Mouse (Mus musculus) intestine, postnatal 0 days (tissue): ENCODE data around the gene Clasp2. TPM values are rescaled to one million over a fixed set of nuclear protein-coding genes. Genes with fewer than 3 reads are reported as not detected.

Experiments
- ATAC-seq: fragments of 200-750 bp; cut with Nextera tagmentation; 2 replicates; pipeline ENCODE4 v1.8.0; 2017; ENCODE audit warnings: mild to moderate bottlenecking, moderate TSS enrichment, moderate library complexity
- H3K27ac ChIP-seq: fragments of 300-500 bp; sonication (generic); 2 replicates; pipeline ENCODE4 v1.5.1; 2014; ENCODE audit warnings: mild to moderate bottlenecking, low read depth, low read length, moderate library complexity
- H3K27me3 ChIP-seq: fragments of 300-500 bp; sonication (generic); replicated peaks from 2 replicates; pipeline ENCODE4 v1.6.1; 2014; ENCODE audit warnings: low read length, mixed read lengths; ENCODE audit not compliant: control insufficient read depth, insufficient read depth
- H3K36me3 ChIP-seq: fragments of 300-500 bp; sonication (generic); 2 replicates; pipeline ENCODE4 v1.6.1; 2014; ENCODE audit warnings: mild to moderate bottlenecking, moderate library complexity; ENCODE audit not compliant: control insufficient read depth, insufficient read depth
- H3K4me1 ChIP-seq: fragments of 300-500 bp; sonication (generic); replicated peaks from 2 replicates; pipeline ENCODE4 v1.6.1; 2014; ENCODE audit warnings: antibody characterized with exemption, low read length, mixed read lengths; ENCODE audit not compliant: control insufficient read depth, insufficient read depth
- H3K4me2 ChIP-seq: fragments of 300-500 bp; sonication (generic); replicated peaks from 2 replicates; pipeline ENCODE4 v1.6.1; 2014; ENCODE audit warnings: low read depth, mild to moderate bottlenecking, moderate library complexity
- H3K4me3 ChIP-seq: fragments of 300-500 bp; sonication (generic); 2 replicates; pipeline ENCODE4 v1.5.1; 2014; ENCODE audit warnings: low read depth, low read length
- H3K9ac ChIP-seq: fragments of 300-500 bp; sonication (generic); 2 replicates; pipeline ENCODE4 v1.6.1; 2014; ENCODE audit warnings: mild to moderate bottlenecking, low read depth, low read length
- H3K9me3 ChIP-seq: fragments of 300-500 bp; sonication (generic); 2 replicates; pipeline ENCODE4 v1.6.1; 2016; ENCODE audit warnings: mixed run types; ENCODE audit not compliant: control insufficient read depth
- CTCF ChIP-seq: sonication (generic); IDR thresholded peaks from 2 replicates; pipeline ENCODE4 v1.5.1; 2016; ENCODE audit warnings: low read depth, mild to moderate bottlenecking, control low read depth, antibody characterized with exemption, moderate library complexity
- WGBS: fragments of 180-500 bp; shearing (Covaris S2); extraction: QIAGEN DNeasy Blood & Tissue Kit; methylation state at CpG from one replicate; pipeline ENCODE4 v1.1.7; 2014; 5-methylcytosine and 5-hydroxymethylcytosine counted together
- polyA plus RNA-seq: library from polyadenylated mRNA; unstranded; fragments of >200 nt; fragmentation: Nextera tagmentation; extraction: Ambion mirVana; gene quantifications from 2 replicates; pipeline ENCODE4 v1.2.1, GENCODE M21; 2015

Clasp2 gene
- polyA plus RNA-seq, 1 experiment from 2014 or later, result 7.2 TPM

DNA sequence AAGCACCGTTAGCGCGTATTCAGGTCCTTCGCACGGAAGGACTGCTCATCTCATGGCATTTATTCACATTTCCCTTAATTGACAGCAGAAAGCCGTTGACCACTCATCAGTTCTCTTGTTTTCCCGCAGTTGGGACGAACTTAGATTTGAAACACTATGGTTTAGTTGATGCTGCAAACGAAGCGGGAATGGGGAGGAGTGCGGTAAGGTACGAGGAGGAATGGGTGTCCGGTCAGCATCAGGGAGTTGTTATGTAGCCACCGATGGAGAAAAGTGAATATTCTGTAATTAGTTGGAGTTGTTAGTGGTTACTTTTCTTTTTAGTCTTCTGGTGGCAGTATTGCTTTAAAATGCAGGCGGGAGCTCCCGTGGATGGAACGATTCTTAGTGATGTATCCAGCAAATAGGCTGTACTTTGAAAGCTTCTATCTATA is 1.1 kb downstream of the Clasp2 start:
- no peaks in the 10 kb centered on the region for H3K27me3 ChIP-seq
- WGBS, result 2% methylated on average over 17 of the region's 17 CpGs
- H3K4me3 ChIP-seq, result peak overlapping the region; percentile 98
- no peaks in the 10 kb centered on the region for H3K9me3 ChIP-seq
- H3K27ac ChIP-seq, result no peak overlapping the region
- no peak for ATAC-seq
- peak overlapping the region; percentile 89 for H3K4me2 ChIP-seq
- peak; percentile 68 for TF ChIP-seq CTCF
- H3K4me1 ChIP-seq, result no peaks in the 10 kb centered on the region
- H3K36me3 ChIP-seq, result no peaks in the 10 kb centered on the region
- peak overlapping the region; percentile 93 for H3K9ac ChIP-seq

DNA sequence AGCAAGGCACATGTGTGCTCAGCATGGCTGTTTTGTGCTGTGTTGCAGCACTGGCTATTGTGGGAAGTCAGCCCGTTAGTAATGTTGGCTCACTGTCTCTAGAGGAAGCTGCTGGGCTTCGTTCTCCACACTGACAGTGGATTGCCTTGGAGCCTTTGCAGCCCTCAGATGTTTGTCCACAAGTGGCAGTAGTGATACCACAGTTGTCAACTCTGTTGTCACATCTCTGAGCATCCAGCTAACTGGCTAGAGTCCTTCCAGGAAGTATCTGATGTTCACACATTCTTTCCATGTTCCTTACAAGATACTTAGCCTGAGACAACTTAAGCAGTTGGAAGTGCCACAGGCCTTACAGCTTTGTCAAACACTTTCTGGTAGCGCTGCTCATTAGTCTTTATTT is 2.0 kb downstream of the Clasp2 start:
- peak; percentile 20; the same call in 1 of the 2 replicates for TF ChIP-seq CTCF
- Histone ChIP-seq H3K4me3 (no peak overlapping the region), H3K4me1 (no peaks in the 10 kb centered on the region), H3K27ac (no peak overlapping the region), H3K4me2 (no peak overlapping the region), H3K9me3 (no peaks in the 10 kb centered on the region), H3K36me3 (no peaks in the 10 kb centered on the region), H3K9ac (no peak overlapping the region), H3K27me3 (no peaks in the 10 kb centered on the region)
- WGBS, result 48% methylated on average over 3 of the region's 3 CpGs
- no peak for ATAC-seq

DNA sequence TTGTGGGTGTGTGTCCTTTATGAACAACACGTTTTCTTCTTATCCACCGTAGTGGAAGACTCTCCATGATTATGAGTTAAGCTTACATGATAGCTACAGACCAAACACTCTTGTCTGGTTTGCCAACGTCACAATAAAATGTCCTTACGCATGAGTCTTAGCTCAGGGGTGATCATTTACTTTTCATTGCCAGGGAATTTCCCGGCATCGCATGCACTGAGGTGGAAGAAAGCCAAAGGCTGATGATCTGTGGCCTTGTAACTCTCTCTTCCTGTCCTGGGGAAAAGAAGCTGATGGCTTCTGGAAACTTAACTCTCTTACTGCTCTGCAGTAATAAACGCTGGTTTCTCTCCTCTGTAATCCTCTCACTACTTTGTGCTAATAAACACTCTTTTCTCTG is 8.1 kb downstream of the Clasp2 start:
- Histone ChIP-seq H3K9ac (no peak overlapping the region), H3K27ac (no peak overlapping the region; the same call in 1 of the 2 replicates), H3K9me3 (no peaks in the 10 kb centered on the region), H3K4me2 (no peak overlapping the region), H3K27me3 (no peaks in the 10 kb centered on the region), H3K36me3 (no peaks in the 10 kb centered on the region), H3K4me1 (no peaks in the 10 kb centered on the region), H3K4me3 (no peak overlapping the region)
- no peak for TF ChIP-seq CTCF
- no peak for ATAC-seq
- whole genome bisulfite sequencing, result 35% methylated on average over 7 of the region's 7 CpGs

DNA sequence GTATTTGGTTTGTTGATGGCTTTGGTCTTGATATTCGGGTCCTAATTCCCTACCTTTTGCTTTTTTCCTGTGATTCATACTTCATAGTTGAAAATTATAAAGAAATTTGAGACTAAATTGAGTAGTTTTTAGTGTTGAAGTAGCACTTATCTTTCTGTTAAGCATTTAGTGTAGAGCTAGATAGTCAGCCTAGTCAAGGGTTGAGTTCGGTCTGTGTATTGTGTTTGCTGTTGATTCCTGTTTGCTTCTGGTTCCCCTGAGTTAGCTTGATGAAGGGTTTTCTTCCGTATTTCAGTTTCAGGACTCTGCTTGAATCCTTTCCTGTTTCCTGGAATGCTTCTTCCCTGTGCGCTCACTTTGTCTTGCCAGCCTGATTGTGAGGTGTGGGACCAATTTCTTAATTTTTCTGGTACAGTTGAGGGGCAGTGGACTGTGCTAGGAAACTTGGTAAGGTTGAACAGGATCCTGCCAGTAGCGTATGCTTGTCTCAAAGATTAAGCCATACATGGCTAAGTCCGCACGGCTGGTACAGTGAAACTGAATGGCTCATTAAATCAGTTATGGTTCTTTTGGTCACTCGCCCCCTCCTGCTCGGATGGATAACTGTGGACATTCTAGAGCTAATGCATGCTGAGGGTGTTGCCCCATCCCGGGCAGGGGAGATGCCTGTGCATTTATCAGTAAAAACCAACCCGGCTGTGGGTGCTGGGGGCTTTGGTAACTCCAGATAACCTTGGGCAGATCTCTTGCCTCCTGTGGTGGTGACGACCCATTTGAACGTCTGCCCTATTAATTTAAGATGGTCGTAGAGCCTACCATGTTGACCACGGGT is 14.8 kb downstream of the Clasp2 start:
- H3K27ac ChIP-seq, result no peak overlapping the region
- ATAC-seq, result no peak
- no peak overlapping the region for H3K4me3 ChIP-seq
- peaks cover 5% of the 10 kb centered on the region; the same call in 1 of the 2 replicates for H3K36me3 ChIP-seq
- no peaks in the 10 kb centered on the region for H3K4me1 ChIP-seq
- no peak for TF ChIP-seq CTCF
- H3K9me3 ChIP-seq, result no peaks in the 10 kb centered on the region
- WGBS, result 83% methylated on average over 15 of the region's 15 CpGs
- H3K4me2 ChIP-seq, result no peak overlapping the region
- no peaks in the 10 kb centered on the region for H3K27me3 ChIP-seq
- H3K9ac ChIP-seq, result no peak overlapping the region

DNA sequence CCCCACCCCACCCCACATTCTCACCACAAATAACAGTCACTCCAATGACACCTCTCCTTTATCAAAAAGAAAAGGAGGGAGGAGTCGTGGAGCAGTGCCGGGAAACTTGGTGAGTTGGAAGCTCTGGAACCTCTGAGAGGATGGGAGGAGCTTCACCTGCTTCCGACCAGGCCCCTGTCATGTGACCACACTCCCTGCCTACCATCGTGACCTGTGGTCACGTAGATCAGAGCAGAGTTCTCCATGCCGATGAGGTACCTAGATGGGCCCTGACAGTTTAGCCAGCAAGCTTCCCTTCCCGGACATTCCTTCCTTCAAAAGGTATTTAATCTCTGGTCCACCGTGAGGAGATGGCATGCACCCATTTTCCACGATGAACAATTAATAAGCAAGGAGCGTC is 17.2 kb downstream of the Clasp2 start:
- no peak overlapping the region for H3K9ac ChIP-seq
- no peak overlapping the region for H3K4me3 ChIP-seq
- H3K4me1 ChIP-seq, result no peaks in the 10 kb centered on the region
- no peaks in the 10 kb centered on the region for H3K9me3 ChIP-seq
- ATAC-seq, result peak; percentile 52
- peaks cover 9% of the 10 kb centered on the region; the same call in 1 of the 2 replicates for H3K36me3 ChIP-seq
- H3K27ac ChIP-seq, result no peak overlapping the region; the same call in 1 of the 2 replicates
- no peak for TF ChIP-seq CTCF
- 88% methylated on average over 10 of the region's 10 CpGs for WGBS
- H3K4me2 ChIP-seq, result no peak overlapping the region; the same call in 1 of the 2 replicates
- H3K27me3 ChIP-seq, result no peaks in the 10 kb centered on the region

DNA sequence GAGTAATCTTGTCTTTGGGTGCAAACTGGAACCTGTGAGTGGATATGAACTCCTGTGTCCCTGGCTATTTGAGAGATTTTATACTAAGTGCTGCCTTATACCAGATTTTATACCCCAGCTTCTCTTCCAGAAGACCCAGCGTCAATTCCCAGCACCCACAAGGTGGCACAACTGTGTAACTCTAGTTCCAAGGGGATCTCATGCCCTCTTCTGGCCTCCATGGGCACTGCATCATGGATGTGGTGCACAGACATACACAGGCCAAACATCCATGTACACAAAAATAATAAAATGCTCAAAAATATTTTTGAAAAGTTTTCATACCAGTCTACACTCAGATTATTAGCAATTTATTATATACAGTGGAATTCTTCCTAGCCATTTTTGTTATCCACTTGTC is 18.4 kb downstream of the Clasp2 start:
- no peak overlapping the region for H3K9ac ChIP-seq
- no peak overlapping the region for H3K27ac ChIP-seq
- no peaks in the 10 kb centered on the region for H3K9me3 ChIP-seq
- 97% methylated on average over 1 of the region's 1 CpGs for WGBS
- ATAC-seq, result no peak
- peak; percentile 50 for TF ChIP-seq CTCF
- H3K4me2 ChIP-seq, result no peak overlapping the region
- no peaks in the 10 kb centered on the region for H3K4me1 ChIP-seq
- no peak overlapping the region for H3K4me3 ChIP-seq
- no peaks in the 10 kb centered on the region for H3K27me3 ChIP-seq
- peaks cover 9% of the 10 kb centered on the region; the same call in 1 of the 2 replicates for H3K36me3 ChIP-seq
